ENCODE assay signal across 9 mouse cellular contexts in the genomic region with DNA sequence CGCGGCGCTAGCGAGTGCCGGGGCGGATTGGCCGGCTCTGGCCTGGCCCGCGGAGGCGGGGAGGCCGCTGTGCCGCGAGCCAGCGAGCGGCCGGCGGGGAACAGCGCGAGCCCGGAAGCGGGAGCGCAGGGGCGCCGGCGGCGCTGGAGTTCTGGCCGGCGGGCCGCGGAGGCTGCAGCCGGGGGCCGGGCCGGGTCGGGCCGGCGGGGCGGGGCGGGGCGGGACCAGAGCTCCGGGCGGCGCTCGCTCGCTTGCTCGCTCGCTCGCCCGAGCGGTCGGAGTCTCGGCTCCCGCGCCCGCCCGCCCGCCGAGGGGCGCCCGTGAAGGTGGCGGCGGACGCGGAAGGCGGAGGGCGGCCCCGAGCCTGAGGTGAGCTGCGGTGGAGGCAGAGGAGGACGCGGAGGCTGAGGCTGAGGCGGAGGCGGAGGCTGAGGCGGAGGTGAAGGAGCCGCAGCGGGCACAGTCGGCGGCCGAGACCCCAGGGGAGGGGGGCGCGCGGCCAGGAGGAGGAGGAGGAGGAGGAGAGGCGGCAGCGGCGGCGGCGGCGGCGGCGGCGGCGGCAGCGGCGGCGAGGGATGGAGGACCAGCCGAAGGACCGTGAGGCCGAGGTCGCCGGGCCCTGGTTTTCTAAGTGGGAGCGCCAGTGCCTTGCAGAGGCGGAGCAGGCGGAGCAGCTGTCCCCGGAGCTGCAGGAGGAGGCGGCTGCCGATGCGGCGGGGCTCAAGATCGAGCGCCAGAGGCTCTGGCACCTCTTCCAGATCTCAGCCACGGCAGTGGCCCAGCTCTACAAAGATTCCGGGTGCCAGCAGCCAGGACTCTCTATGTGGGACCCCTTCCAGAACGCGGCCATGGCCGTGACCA. TPM values are rescaled to one million over a fixed set of nuclear protein-coding genes. Genes with fewer than 3 reads are reported as not detected.
DNase-seq lines count a peak whose midpoint lies in the region; ATAC-seq and TF ChIP-seq lines count a peak whose summit lies in the region.
"Had no signal": no experiment of that assay in that cellular context is flagged by ENCODE, and none has a peak within 500 bp of the region (broad histone marks: within the 10 kb centered on the region; RNA-seq: fewer than 3 reads in every experiment).

No protein-coding gene starts in this region.

- peak overlapping the region; percentile 58 for H3K4me3 ChIP-seq in embryonic fibroblast, embryonic 13.5 days (ENCODE audit: insufficient read depth, low read length)
- peak overlapping the region; percentile 51 to 79 for H3K4me3 ChIP-seq in heart, embryonic 14.5 days (ENCODE audit: control insufficient read depth in 1 of 2, insufficient read depth in 1 of 2, low read depth in 1 of 2, low read length in 2 of 2)
- peak overlapping the region; percentile 55 for H3K4me3 ChIP-seq in kidney, embryonic 15.5 days (replicated peaks)
- H3K4me3 ChIP-seq in liver, adult 2 months (ENCODE audit: insufficient read depth, low read depth, low read length), result peak overlapping the region; percentile 69

- peaks cover 5% of the 10 kb centered on the region; the same call in 1 of the 2 replicates for H3K27me3 ChIP-seq in heart, embryonic 14.5 days (ENCODE audit: control insufficient read depth, insufficient read depth, low read length)
- H3K27me3 ChIP-seq in kidney, embryonic 15.5 days, result peaks cover 10% of the 10 kb centered on the region; the same call in 1 of the 2 replicates
- H3K27me3 ChIP-seq in liver, adult 2 months (ENCODE audit: control insufficient read depth, insufficient read depth, low read length), result 0 out of 2 replicates have a peak, but pooled peaks cover 3% of the 10 kb centered on the region

- H3K79me2 ChIP-seq in liver, adult 2 months (ENCODE audit: control insufficient read depth, insufficient read depth, low read length), result no peaks in the 10 kb centered on the region

- H3K4me1 ChIP-seq in embryonic fibroblast, embryonic 13.5 days (ENCODE audit: control insufficient read depth, insufficient read depth, low read length), result no peaks in the 10 kb centered on the region
- no peaks in the 10 kb centered on the region for H3K4me1 ChIP-seq in heart, embryonic 14.5 days (ENCODE audit: control insufficient read depth in 2 of 2, insufficient read depth in 2 of 2, low read length in 2 of 2)
- H3K4me1 ChIP-seq in kidney, embryonic 15.5 days, result no peaks in the 10 kb centered on the region
- H3K4me1 ChIP-seq in liver, adult 2 months (ENCODE audit: control insufficient read depth, insufficient read depth, low read length), result peaks cover 3% of the 10 kb centered on the region; the same call in 1 of the 2 replicates

- WGBS in heart, embryonic 14.5 days, result 16% methylated on average over 66 of the region's 113 CpGs
- 23% methylated on average over 32 of the region's 113 CpGs for WGBS in kidney, embryonic 15.5 days
- under 1% methylated on average over 38 of the region's 113 CpGs for WGBS in liver, adult 2 months

- TF ChIP-seq CTCF in embryonic fibroblast, embryonic 13.5 days (IDR thresholded peaks at IDR 0.05; ENCODE audit: borderline replicate concordance, insufficient read depth, low read length), result no peak
- no peak for TF ChIP-seq CTCF in liver, adult 2 months (IDR thresholded peaks at IDR 0.05; ENCODE audit: low read depth, low read length)

- no peaks in the 10 kb centered on the region for H3K9me3 ChIP-seq in heart, embryonic 14.5 days (ENCODE audit: control insufficient read depth, low read length)
- H3K9me3 ChIP-seq in kidney, embryonic 15.5 days (replicated peaks), result no peaks in the 10 kb centered on the region

- H3K27ac ChIP-seq in embryonic fibroblast, embryonic 13.5 days (ENCODE audit: insufficient read depth, low read length), result no peak overlapping the region
- no peak overlapping the region for H3K27ac ChIP-seq in heart, embryonic 14.5 days (replicated peaks in 1 of 2; ENCODE audit: control insufficient read depth in 1 of 2, insufficient read depth in 1 of 2, low read depth in 2 of 2, low read length in 2 of 2)
- no peak overlapping the region for H3K27ac ChIP-seq in kidney, embryonic 15.5 days
- H3K27ac ChIP-seq in liver, adult 2 months (replicated peaks; ENCODE audit: insufficient read depth, low read depth, low read length), result no peak overlapping the region

- peak overlapping the region; percentile 62 for H3K9ac ChIP-seq in heart, embryonic 14.5 days (ENCODE audit: low read length)
- peak overlapping the region; percentile 39 for H3K9ac ChIP-seq in kidney, embryonic 15.5 days
- H3K9ac ChIP-seq in liver, adult 2 months (ENCODE audit: low read depth, low read length), result peak overlapping the region; percentile 74

- no peaks in the 10 kb centered on the region for H3K36me3 ChIP-seq in heart, embryonic 14.5 days (ENCODE audit: control insufficient read depth, insufficient read depth, low read length)
- H3K36me3 ChIP-seq in kidney, embryonic 15.5 days, result no peaks in the 10 kb centered on the region
- no peaks in the 10 kb centered on the region for H3K36me3 ChIP-seq in liver, adult 2 months (ENCODE audit: control insufficient read depth, insufficient read depth, low read length)
- H3K36me3 ChIP-seq: G1E had no signal

- H3K4me2 ChIP-seq in heart, embryonic 14.5 days (ENCODE audit: low read length), result peak overlapping the region; percentile 71
- peak overlapping the region; percentile 62 for H3K4me2 ChIP-seq in kidney, embryonic 15.5 days

- peak; percentile 73 for ATAC-seq in heart, embryonic 14.5 days (ENCODE audit: insufficient number of reproducible peaks, insufficient read depth, low FRiP score, low read depth)
- peak; percentile 94 for ATAC-seq in kidney, embryonic 15.5 days (replicated peaks; ENCODE audit: low FRiP score)

- TF ChIP-seq POLR2A in embryonic fibroblast, embryonic 13.5 days (IDR thresholded peaks at IDR 0.05; ENCODE audit: low read depth, low read length), result no peak
- no peak for TF ChIP-seq POLR2A in liver, adult 2 months (IDR thresholded peaks at IDR 0.05; ENCODE audit: extremely low read depth, insufficient read depth, low read length)

- DNase-seq in thymus, postnatal 14 days, result peak; percentile 3
- DNase-seq in thymus, adult 18-20 months, result no peak
- DNase-seq in liver, adult 2 months (ENCODE audit: extremely low read depth, low read depth, low spot score), result peak; percentile 30
- peak; percentile 52 for DNase-seq in neural tube, embryonic 10.5 days (ENCODE audit: extremely low spot score, low spot score)
- peak; percentile 1 for DNase-seq in thymus, postnatal 25 days

RNA-seq across cellular contexts. Expression of gene Gm7073, which starts 8.6 kb away (rescaled TPM):
- polyA plus RNA-seq in embryonic fibroblast, embryonic 13.5 days (2011; ENCODE audit: insufficient read length, low read depth, missing spikeins), result not detected in 2 replicates
- polyA plus RNA-seq in heart, embryonic 14.5 days (2014; fragmentation: Nextera tagmentation; extraction: Ambion mirVana), result not detected in 2 replicates
- not detected in 2 replicates for polyA plus RNA-seq in kidney, embryonic 15.5 days (2015; fragmentation: Nextera tagmentation; extraction: Ambion mirVana)
- total RNA-seq in liver, adult 2 months (2014; rRNA removed), result not detected in 2 replicates
- not detected in 2 replicates for polyA plus RNA-seq in liver, adult 2 months (2012; rRNA removed)
- total RNA-seq: G1E had no signal
- polyA plus RNA-seq: G1E had no signal

RNA-seq across cellular contexts. Expression of gene Atp11c, which starts 44.8 kb away (rescaled TPM):
- polyA plus RNA-seq in embryonic fibroblast, embryonic 13.5 days (2011; ENCODE audit: insufficient read length, low read depth, missing spikeins), result 10.4 and 14.0 TPM in 2 replicates
- 5.3 and 5.4 TPM in 2 replicates for polyA plus RNA-seq in heart, embryonic 14.5 days (2014; fragmentation: Nextera tagmentation; extraction: Ambion mirVana)
- 10.1 TPM in 2 replicates for polyA plus RNA-seq in kidney, embryonic 15.5 days (2015; fragmentation: Nextera tagmentation; extraction: Ambion mirVana)
- 107 and 146 TPM in 2 replicates for total RNA-seq in liver, adult 2 months (2014; rRNA removed)
- 25.2 and 34.6 TPM in 2 replicates for polyA plus RNA-seq in liver, adult 2 months (2012; rRNA removed)

Comparison
In these comparisons a context has a peak if more than half of its experiments do, and no peak if none do; other contexts are left out.
1. DNase-seq: peak in thymus, postnatal 14 days (single experiment), liver, adult 2 months (single experiment), neural tube, embryonic 10.5 days (single experiment) and thymus, postnatal 25 days (single experiment); none in thymus, adult 18-20 months (0 of 2).
2. Peak in every context shown above with its lines, with median percentiles within 50 percentile points of each other: H3K4me3 ChIP-seq and H3K9ac ChIP-seq.